Mouse (Mus musculus): ENCODE data around the gene Rps15. TPM values are rescaled to one million over a fixed set of nuclear protein-coding genes. Genes with fewer than 3 reads are reported as not detected.

The Rps15 gene
- polyA plus RNA-seq, 1 experiment from 2014 or later = 836 TPM

- Histone ChIP-seq H3K4me2 (peak overlapping the region; percentile 43), H3K4me3 (replicated peaks) (peak overlapping the region; percentile 8), H3K27me3 (peaks cover 98% of the 10 kb centered on the region), H3K4me1 (replicated peaks) (peaks cover 19% of the 10 kb centered on the region), H3K27ac (no peak overlapping the region), H3K9me3 (replicated peaks) (no peaks in the 10 kb centered on the region), H3K9ac (no peak overlapping the region), H3K36me3 (no peaks in the 10 kb centered on the region)
- 3% methylated on average over 25 of the region's 25 CpGs for WGBS (ENCODE audit: insufficient replicate concordance)
- DNase-seq = peak; percentile 67
- peak; percentile 63 for ATAC-seq (ENCODE audit: low read depth)
Observed at GRCm38 (mm10) chr10:80304862-80305261, 12.6 kb downstream of the Rps15 start.

DNA sequence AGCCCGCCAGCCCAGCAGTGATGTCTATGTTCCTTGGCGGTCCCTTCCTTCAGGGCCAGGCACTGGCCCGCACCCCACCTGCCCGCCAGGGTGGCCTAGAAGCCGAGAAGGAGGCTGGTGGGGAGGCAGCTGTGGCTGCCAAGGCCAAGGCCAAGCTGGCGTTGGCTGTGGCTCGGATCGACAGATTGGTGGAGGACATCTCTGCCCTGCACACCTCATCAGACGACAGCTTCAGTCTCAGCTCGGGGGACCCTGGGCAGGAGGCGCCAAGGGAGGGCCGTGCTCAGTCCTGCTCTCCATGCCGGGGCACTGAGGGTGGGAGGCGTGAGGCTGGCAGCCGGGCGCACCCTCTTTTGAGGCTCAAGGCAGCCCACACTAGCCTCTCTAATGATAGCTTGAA lies 19.3 kb downstream of the Rps15 start:
- H3K9ac ChIP-seq = no peak overlapping the region
- DNase-seq (no peak), ATAC-seq (ENCODE audit: low read depth) (no peak)
- no peaks in the 10 kb centered on the region for H3K9me3 ChIP-seq (replicated peaks)
- peaks cover 19% of the 10 kb centered on the region for H3K4me1 ChIP-seq (replicated peaks)
- H3K4me2 ChIP-seq = no peak overlapping the region
- 56% methylated on average over 16 of the region's 16 CpGs for WGBS (ENCODE audit: insufficient replicate concordance)
- no peak overlapping the region for H3K4me3 ChIP-seq (replicated peaks)
- peaks cover 99% of the 10 kb centered on the region for H3K27me3 ChIP-seq
- no peaks in the 10 kb centered on the region for H3K36me3 ChIP-seq
- no peak overlapping the region for H3K27ac ChIP-seq

- H3K9ac ChIP-seq = no peak overlapping the region
- ATAC-seq (ENCODE audit: low read depth) = no peak
- 53% methylated on average over 54 of the region's 54 CpGs for whole genome bisulfite sequencing (ENCODE audit: insufficient replicate concordance)
- no peak for DNase-seq
- peaks cover 98% of the 10 kb centered on the region for H3K27me3 ChIP-seq
- H3K4me1 ChIP-seq (replicated peaks) = peaks cover 32% of the 10 kb centered on the region
- no peaks in the 10 kb centered on the region for H3K9me3 ChIP-seq (replicated peaks)
- peaks cover 7% of the 10 kb centered on the region for H3K36me3 ChIP-seq
- H3K4me3 ChIP-seq (replicated peaks) = no peak overlapping the region
- H3K4me2 ChIP-seq = no peak overlapping the region
- H3K27ac ChIP-seq = no peak overlapping the region
Observed at GRCm38 (mm10) chr10:80312586-80313504, 20.6 kb downstream of the Rps15 start.

GRCm38 (mm10) chr10:80313627-80314201 lies 21.5 kb downstream of the Rps15 start:
- H3K27ac ChIP-seq = no peak overlapping the region
- no peak for DNase-seq

GRCm38 (mm10) chr10:80314494-80315001 lies 22.3 kb downstream of the Rps15 start:
- peaks cover 24% of the 10 kb centered on the region for H3K36me3 ChIP-seq
- H3K9ac ChIP-seq = no peak overlapping the region
- ATAC-seq (ENCODE audit: low read depth) = no peak
- no peak overlapping the region for H3K4me3 ChIP-seq (replicated peaks)
- no peak overlapping the region for H3K4me2 ChIP-seq
- H3K27ac ChIP-seq = no peak overlapping the region
- 46% methylated on average over 16 of the region's 16 CpGs for WGBS (ENCODE audit: insufficient replicate concordance)
- H3K27me3 ChIP-seq = peaks cover 82% of the 10 kb centered on the region
- DNase-seq = no peak
- no peaks in the 10 kb centered on the region for H3K9me3 ChIP-seq (replicated peaks)
- H3K4me1 ChIP-seq (replicated peaks) = peaks cover 48% of the 10 kb centered on the region

More at GRCm38 (mm10) chr10:80313627-80314201, 21.5 kb downstream of the Rps15 start:
- Histone ChIP-seq H3K9me3 (replicated peaks) (no peaks in the 10 kb centered on the region), H3K9ac (no peak overlapping the region), H3K36me3 (peaks cover 16% of the 10 kb centered on the region), H3K27me3 (peaks cover 90% of the 10 kb centered on the region), H3K4me2 (no peak overlapping the region), H3K4me1 (replicated peaks) (peaks cover 40% of the 10 kb centered on the region), H3K4me3 (replicated peaks) (no peak overlapping the region)
- 21% methylated on average over 20 of the region's 20 CpGs for WGBS (ENCODE audit: insufficient replicate concordance)
- ATAC-seq (ENCODE audit: low read depth) = no peak

- Histone ChIP-seq H3K4me3 (replicated peaks) (no peak overlapping the region), H3K4me2 (no peak overlapping the region), H3K27ac (no peak overlapping the region), H3K27me3 (peaks cover 75% of the 10 kb centered on the region), H3K9ac (no peak overlapping the region), H3K9me3 (replicated peaks) (no peaks in the 10 kb centered on the region), H3K36me3 (peaks cover 24% of the 10 kb centered on the region), H3K4me1 (replicated peaks) (peaks cover 52% of the 10 kb centered on the region)
- WGBS (ENCODE audit: insufficient replicate concordance) = 39% methylated on average over 27 of the region's 27 CpGs
- ATAC-seq (ENCODE audit: low read depth) (no peak), DNase-seq (no peak)
Observed at GRCm38 (mm10) chr10:80315315-80315714, 23.1 kb downstream of the Rps15 start.

DNA sequence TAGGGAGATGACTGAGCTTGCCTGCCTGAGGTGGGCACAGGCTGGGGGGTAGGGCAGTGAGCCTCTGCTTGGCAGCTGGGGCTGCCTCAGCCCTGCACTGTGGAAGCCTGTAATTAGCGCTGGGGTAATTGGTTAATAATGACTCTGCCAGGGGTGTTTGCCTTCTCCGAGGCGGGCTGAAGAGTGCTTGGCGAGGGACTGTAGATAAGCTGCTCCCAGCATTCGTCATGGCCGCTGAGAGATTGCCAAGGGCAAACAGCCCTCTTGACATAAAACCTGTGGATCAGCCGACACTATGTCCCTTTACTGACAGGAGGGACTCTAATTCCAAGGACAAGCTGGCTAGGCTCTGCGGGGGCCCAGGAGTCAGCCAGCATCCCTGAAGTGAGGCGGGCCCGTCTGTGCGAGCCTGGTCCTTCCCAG lies 24.1 kb downstream of the Rps15 start:
- Histone ChIP-seq H3K4me3 (replicated peaks) (no peak overlapping the region), H3K4me2 (peak overlapping the region; percentile 37), H3K36me3 (peaks cover 24% of the 10 kb centered on the region), H3K9ac (peak overlapping the region; percentile 51), H3K27me3 (peaks cover 64% of the 10 kb centered on the region), H3K9me3 (replicated peaks) (no peaks in the 10 kb centered on the region), H3K4me1 (replicated peaks) (peaks cover 60% of the 10 kb centered on the region), H3K27ac (peak overlapping the region; percentile 15)
- DNase-seq (no peak), ATAC-seq (ENCODE audit: low read depth) (no peak)
- WGBS (ENCODE audit: insufficient replicate concordance) = 17% methylated on average over 11 of the region's 11 CpGs

- Histone ChIP-seq H3K4me2 (peak overlapping the region; percentile 37), H3K4me1 (replicated peaks) (peaks cover 67% of the 10 kb centered on the region), H3K27me3 (peaks cover 58% of the 10 kb centered on the region), H3K9ac (peak overlapping the region; percentile 51), H3K27ac (peak overlapping the region; percentile 59), H3K9me3 (replicated peaks) (no peaks in the 10 kb centered on the region), H3K36me3 (peaks cover 24% of the 10 kb centered on the region), H3K4me3 (replicated peaks) (no peak overlapping the region)
- 29% methylated on average over 10 of the region's 10 CpGs for WGBS (ENCODE audit: insufficient replicate concordance)
- DNase-seq (no peak), ATAC-seq (ENCODE audit: low read depth) (no peak)
Observed at GRCm38 (mm10) chr10:80317011-80317410, 24.8 kb downstream of the Rps15 start.

- under 1% methylated on average over 34 of the region's 34 CpGs for WGBS (ENCODE audit: insufficient replicate concordance)
Observed at GRCm38 (mm10) chr10:80320340-80320760, 28.1 kb downstream of the Rps15 start, which contains the start of gene 2310011J03Rik. TSS of gene 2310011J03Rik (minus strand) at chr10:80320537.

DNA sequence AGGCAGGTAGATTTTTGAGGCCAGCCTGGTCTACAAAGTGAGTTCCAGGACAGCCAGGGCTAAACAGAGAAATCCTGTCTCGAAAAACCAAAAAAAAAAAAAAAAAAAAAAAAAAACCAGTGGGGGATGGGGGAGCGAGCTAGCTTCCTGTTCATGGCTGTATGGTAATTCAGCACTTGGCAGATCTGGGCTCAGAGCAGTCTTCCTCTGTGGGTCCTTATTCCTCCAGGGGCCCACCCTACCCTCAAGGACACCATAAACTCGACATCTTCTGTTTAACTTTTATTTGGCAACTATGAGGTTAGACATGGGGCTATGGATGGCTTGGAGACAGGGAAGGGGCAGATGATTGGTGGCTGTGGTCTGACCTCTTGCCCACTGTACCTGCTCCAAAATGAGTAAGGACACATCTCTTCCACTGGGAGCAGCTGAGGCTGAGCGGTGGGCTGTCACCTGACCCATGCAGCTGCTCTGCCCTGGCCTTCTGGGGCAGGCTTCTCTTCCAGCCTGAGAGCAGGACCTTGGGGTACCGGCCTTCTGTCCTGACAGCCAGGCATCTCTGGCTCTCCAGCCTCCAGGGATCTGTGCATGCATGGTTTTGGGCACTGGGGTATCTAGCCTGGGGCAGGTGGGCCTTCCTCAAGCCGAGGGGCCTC lies 28.9 kb downstream of the Rps15 start:
- Histone ChIP-seq H3K9me3 (replicated peaks) (no peaks in the 10 kb centered on the region), H3K4me3 (replicated peaks) (peak overlapping the region; percentile 80), H3K27ac (peak overlapping the region; percentile 91), H3K4me2 (peak overlapping the region; percentile 100), H3K36me3 (peaks cover 24% of the 10 kb centered on the region), H3K27me3 (peaks cover 16% of the 10 kb centered on the region), H3K9ac (peak overlapping the region; percentile 37), H3K4me1 (replicated peaks) (peaks cover 92% of the 10 kb centered on the region)
- 50% methylated on average over 6 of the region's 6 CpGs for WGBS (ENCODE audit: insufficient replicate concordance)
- DNase-seq (no peak), ATAC-seq (ENCODE audit: low read depth) (no peak)

More at GRCm38 (mm10) chr10:80320340-80320760, 28.1 kb downstream of the Rps15 start, which contains the start of gene 2310011J03Rik:
- H3K27me3 ChIP-seq = peaks cover 24% of the 10 kb centered on the region
- ATAC-seq (ENCODE audit: low read depth) = peak; percentile 58
- H3K36me3 ChIP-seq = peaks cover 24% of the 10 kb centered on the region
- peak within 1 kb of the TSS; percentile 93 for H3K9ac ChIP-seq
- peak within 1 kb of the TSS; percentile 91 for H3K27ac ChIP-seq
- peak within 1 kb of the TSS; percentile 85 for H3K4me3 ChIP-seq (replicated peaks)
- H3K4me2 ChIP-seq = peak within 1 kb of the TSS; percentile 100
- H3K4me1 ChIP-seq (replicated peaks) = peaks cover 92% of the 10 kb centered on the region
- H3K9me3 ChIP-seq (replicated peaks) = no peaks in the 10 kb centered on the region
- DNase-seq = peak; percentile 87

All from liver, embryonic 13.5 days (tissue).